Mouse (Mus musculus) liver, embryonic 14.5 days (tissue): Measurements from ENCODE around the gene Pkp1. TPM values are rescaled to one million over a fixed set of nuclear protein-coding genes. Genes with fewer than 3 reads are reported as not detected.
A peak's percentile ranks its signal among the peaks of the same experiment; 100 is the strongest.

Source experiments
- ATAC-seq: fragments of 200-750 bp; cut with Nextera tagmentation; 2 replicates; pipeline ENCODE4 v1.8.0; 2017; ENCODE audit warnings: moderate number of reproducible peaks, mild to moderate bottlenecking, moderate library complexity; ENCODE audit not compliant: insufficient read depth
- DNase-seq, 3 experiments: peaks; one replicate each; pipeline ENCODE4 v3.0.0-alpha.2; 2012 to 2013; ENCODE audit warnings: low read depth in 3 of 3, low spot score in 3 of 3
- H3K27ac ChIP-seq: fragments of 300-500 bp; sonication (generic); 2 replicates; pipeline ENCODE4 v1.5.1; 2014; ENCODE audit warnings: moderate library complexity, mild to moderate bottlenecking, control low read depth, inconsistent platforms
- H3K27me3 ChIP-seq: fragments of 300-500 bp; sonication (generic); 2 replicates; pipeline ENCODE4 v1.6.1; 2014; ENCODE audit warnings: mild to moderate bottlenecking, low read length, moderate library complexity; ENCODE audit not compliant: control insufficient read depth, insufficient read depth
- H3K36me3 ChIP-seq: fragments of 300-500 bp; sonication (generic); replicated peaks from 2 replicates; pipeline ENCODE4 v1.6.1; 2014; ENCODE audit warnings: low read depth; ENCODE audit not compliant: control insufficient read depth, insufficient read depth
- H3K4me1 ChIP-seq, 2 experiments: fragments of 200-500 bp in 1 of 2; fragments of 300-500 bp in 1 of 2; sonication (generic) in 1 of 2; replicated peaks; 2 replicates each; pipeline ENCODE4 v1.6.1; 2012 to 2014; ENCODE audit warnings: antibody characterized with exemption in 1 of 2, inconsistent platforms in 1 of 2, low read length in 1 of 2; ENCODE audit not compliant: control insufficient read depth in 2 of 2, insufficient read depth in 2 of 2
- H3K4me2 ChIP-seq: fragments of 300-500 bp; sonication (generic); 2 replicates; pipeline ENCODE4 v1.6.1; 2014; ENCODE audit warnings: low read depth, mild to moderate bottlenecking, control low read depth, moderate library complexity
- H3K4me3 ChIP-seq, 2 experiments: fragments of 200-500 bp in 1 of 2; fragments of 300-500 bp in 1 of 2; sonication (generic) in 1 of 2; 2 replicates each; pipeline ENCODE4 v1.5.1; 2012 to 2014; ENCODE audit warnings: low read depth in 2 of 2, low read length in 2 of 2, mild to moderate bottlenecking in 2 of 2, control low read depth in 1 of 2, inconsistent platforms in 1 of 2, moderate library complexity in 1 of 2; ENCODE audit not compliant: insufficient read depth in 1 of 2
- H3K9ac ChIP-seq: fragments of 300-500 bp; sonication (generic); replicated peaks from 2 replicates; pipeline ENCODE4 v1.6.1; 2014; ENCODE audit warnings: mild to moderate bottlenecking, control low read depth, moderate library complexity
- H3K9me3 ChIP-seq: fragments of 300-500 bp; sonication (generic); 2 replicates; pipeline ENCODE4 v1.6.1; 2016; ENCODE audit warnings: low read length, mixed read lengths; ENCODE audit not compliant: control insufficient read depth
- CTCF ChIP-seq: IDR thresholded peaks from 2 replicates; pipeline ENCODE4 v1.5.1; 2016; ENCODE audit warnings: antibody characterized with exemption, low read depth, control low read depth
- EP300 ChIP-seq: IDR thresholded peaks from 2 replicates; pipeline ENCODE4 v1.6.1; 2016; ENCODE audit warnings: antibody characterized with exemption, low read depth
- WGBS: fragments of 180-500 bp; shearing (Covaris S2); extraction: QIAGEN DNeasy Blood & Tissue Kit; methylation state at CpG from one replicate; pipeline ENCODE4 v1.1.7; 2014; ENCODE audit not compliant: insufficient replicate concordance; 5-methylcytosine and 5-hydroxymethylcytosine counted together
- polyA plus RNA-seq, 2 experiments: library from polyadenylated mRNA; depleted of rRNA in 1 of 2; stranded (reverse) in 1 of 2; unstranded in 1 of 2; fragments of >200 nt; fragmentation: Nextera tagmentation in 1 of 2; extraction: Ambion mirVana in 1 of 2; gene quantifications; 2 replicates each; pipeline versions ENCODE4 v1.2.1 to v1.2.3; 2012 to 2014

The Pkp1 gene
- polyA plus RNA-seq, 2 experiments, result 0.02 TPM; not detected in 1

DNA sequence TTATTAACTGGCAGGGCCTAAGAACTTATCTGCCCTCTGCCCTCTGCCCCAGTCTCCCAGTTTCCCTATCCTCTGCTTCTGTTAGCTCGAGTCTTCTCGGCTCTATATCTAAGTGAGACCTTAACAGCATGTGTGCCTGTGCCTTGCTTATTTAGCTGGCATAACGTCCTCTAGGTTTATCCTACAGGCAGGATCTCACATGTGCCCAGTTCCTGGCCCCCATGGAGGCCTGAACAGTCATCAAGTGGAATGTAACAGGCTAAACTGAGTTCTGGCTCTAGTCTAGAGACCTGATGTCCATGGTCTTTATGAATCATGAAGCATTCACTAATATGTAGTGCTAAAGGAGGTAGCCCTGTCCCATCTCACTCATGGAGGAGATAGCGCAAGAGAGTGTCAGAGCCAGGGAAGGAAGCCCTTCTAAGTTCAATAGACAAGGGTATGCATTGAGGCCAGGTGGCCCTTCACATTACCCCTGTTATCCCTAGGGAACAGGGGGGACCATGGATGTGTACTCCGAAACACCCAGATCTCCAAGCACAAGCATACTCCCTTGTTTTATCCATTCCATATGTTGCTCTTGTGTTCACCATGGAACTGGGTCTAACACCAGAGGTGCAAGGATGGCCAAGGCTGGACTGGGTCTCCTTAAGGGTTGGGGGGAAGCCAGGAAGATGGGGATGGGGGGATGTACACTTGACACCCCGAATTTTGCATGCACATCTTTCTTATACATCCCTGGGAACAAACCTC is 64.2 kb downstream of the Pkp1 start:
- no peaks in the 10 kb centered on the region for H3K27me3 ChIP-seq
- peaks cover 6 to 29% of the 10 kb centered on the region in 2 experiments for H3K4me1 ChIP-seq
- TF ChIP-seq CTCF (no peak), EP300 (no peak)
- no peak overlapping the region for H3K4me2 ChIP-seq
- H3K4me3 ChIP-seq, result no peak overlapping the region
- 59% methylated on average over 6 of the region's 6 CpGs for WGBS
- DNase-seq (no peak), ATAC-seq (no peak)
- H3K36me3 ChIP-seq, result no peaks in the 10 kb centered on the region
- H3K9ac ChIP-seq, result no peak overlapping the region
- H3K27ac ChIP-seq, result no peak overlapping the region
- no peaks in the 10 kb centered on the region for H3K9me3 ChIP-seq

DNA sequence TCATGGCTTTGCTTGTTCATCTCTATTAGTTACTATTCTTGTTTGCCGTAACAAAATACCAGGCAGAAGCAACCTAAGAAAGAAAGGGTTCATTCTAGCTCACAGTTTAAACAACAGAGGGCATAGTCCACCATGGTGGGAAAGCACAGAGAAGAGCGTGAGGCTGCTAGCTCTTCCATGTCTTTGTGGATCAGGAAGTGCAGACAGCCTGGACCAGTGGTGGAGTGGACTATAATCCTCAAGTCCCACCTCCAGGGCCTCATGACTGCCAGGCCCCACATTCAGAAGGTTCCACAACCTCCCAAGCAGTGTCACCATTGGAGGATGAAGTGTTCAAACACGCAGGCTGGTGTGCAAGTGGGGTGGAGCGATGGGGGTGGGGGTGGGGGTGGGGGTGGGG is 65.8 kb downstream of the Pkp1 start:
- DNase-seq (no peak), ATAC-seq (no peak)
- no peaks in the 10 kb centered on the region for H3K27me3 ChIP-seq
- H3K9ac ChIP-seq, result no peak overlapping the region
- H3K4me2 ChIP-seq, result no peak overlapping the region
- no peaks in the 10 kb centered on the region for H3K9me3 ChIP-seq
- no peak overlapping the region for H3K4me3 ChIP-seq
- H3K27ac ChIP-seq, result no peak overlapping the region
- WGBS, result 77% methylated on average over 4 of the region's 4 CpGs
- no peak for TF ChIP-seq EP300
- TF ChIP-seq CTCF, result no peak
- peaks cover 6 to 29% of the 10 kb centered on the region in 2 experiments for H3K4me1 ChIP-seq
- H3K36me3 ChIP-seq, result no peaks in the 10 kb centered on the region

DNA sequence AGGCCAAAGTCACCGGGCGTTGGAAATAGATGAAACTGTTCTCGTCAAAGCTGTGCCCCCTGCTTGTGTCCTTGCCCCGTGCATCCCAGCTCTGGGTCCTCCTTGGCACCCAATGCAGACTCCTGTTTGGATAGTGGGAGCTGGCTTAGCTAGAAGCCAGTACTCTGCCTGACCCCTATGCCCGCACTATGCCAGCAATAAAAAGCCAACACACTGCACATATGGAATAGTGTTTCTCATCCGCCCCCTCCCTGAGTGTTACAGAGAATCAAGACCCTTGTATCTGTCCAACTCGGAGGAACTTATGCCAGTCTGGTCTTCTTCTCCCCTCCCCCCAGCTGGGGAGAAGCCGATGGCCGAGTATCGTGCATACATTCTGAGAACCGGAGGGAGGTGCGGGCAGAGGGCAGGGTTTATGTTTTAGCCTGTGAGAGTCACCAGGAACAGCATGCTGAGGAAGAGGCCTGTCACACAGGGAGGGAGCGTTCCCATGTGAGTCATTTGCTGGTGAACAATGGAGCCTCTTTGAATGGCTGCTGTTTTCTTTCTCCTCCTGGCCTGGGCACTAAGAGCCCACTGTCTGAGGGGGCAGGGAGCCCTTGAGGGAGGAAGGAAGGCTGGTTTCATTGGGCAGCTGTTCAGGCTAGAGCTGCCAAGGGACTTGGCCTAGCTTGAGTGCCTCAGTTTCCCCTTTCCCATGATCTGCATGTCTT is 66.8 kb downstream of the Pkp1 start:
- no peak for DNase-seq
- H3K27ac ChIP-seq, result no peak overlapping the region
- no peak for TF ChIP-seq EP300
- TF ChIP-seq CTCF, result no peak

DNA sequence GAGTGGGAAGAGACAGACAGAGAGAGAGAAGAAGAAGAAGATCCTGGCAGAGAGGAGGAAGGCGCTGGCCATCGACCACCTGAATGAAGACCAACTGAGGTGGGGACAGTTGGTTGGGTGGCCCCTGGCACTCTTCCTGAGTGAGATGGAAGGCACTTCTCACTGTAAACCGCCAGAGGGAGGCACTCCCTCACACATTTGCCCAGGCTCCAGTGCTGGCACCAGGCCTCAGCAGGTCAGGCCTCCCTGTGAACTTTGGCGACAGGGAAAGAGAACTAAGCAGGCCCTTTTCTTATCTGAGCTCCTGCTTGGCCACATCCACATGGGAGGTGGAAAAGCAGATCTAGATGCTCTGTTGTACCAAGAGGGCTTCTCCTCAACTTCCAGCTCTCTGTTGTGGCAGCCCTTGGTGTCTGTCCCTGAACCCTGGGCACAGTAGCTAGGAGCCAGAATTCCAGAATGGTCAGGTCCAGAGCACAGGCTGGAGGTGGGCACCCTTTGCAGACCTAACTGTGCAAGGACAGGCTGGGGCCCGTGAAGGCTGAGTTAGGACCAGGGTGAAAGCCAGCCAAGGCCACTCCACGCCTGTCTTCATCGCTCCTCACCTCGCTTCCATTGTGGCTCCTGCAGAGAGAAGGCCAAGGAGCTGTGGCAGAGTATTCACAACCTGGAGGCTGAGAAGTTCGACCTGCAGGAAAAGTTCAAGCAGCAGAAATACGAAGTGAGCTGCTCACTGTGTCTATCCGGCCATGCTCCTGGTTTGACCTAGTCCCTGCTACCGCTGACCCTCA is 68.1 kb downstream of the Pkp1 start:
- H3K9me3 ChIP-seq, result no peaks in the 10 kb centered on the region
- no peak overlapping the region for H3K4me2 ChIP-seq
- no peaks in the 10 kb centered on the region for H3K36me3 ChIP-seq
- H3K4me1 ChIP-seq, result peaks cover 6 to 25% of the 10 kb centered on the region in 2 experiments
- no peak overlapping the region for H3K27ac ChIP-seq
- H3K9ac ChIP-seq, result no peak overlapping the region
- TF ChIP-seq EP300 (no peak), CTCF (peak; percentile 76)
- no peaks in the 10 kb centered on the region for H3K27me3 ChIP-seq
- peak; percentile 42; the same call in 1 of the 2 replicates for ATAC-seq
- H3K4me3 ChIP-seq, result no peak overlapping the region
- whole genome bisulfite sequencing, result 53% methylated on average over 12 of the region's 12 CpGs
- peak in 2 of 3 experiments; percentile 11 to 16 for DNase-seq

More for the DNA sequence above, 66.8 kb downstream of the Pkp1 start:
- no peaks in the 10 kb centered on the region for H3K9me3 ChIP-seq
- peaks cover 6 to 29% of the 10 kb centered on the region in 2 experiments for H3K4me1 ChIP-seq
- no peaks in the 10 kb centered on the region for H3K36me3 ChIP-seq
- 45% methylated on average over 13 of the region's 13 CpGs for WGBS
- no peak overlapping the region for H3K4me2 ChIP-seq
- no peak for ATAC-seq
- H3K9ac ChIP-seq, result no peak overlapping the region
- no peak overlapping the region for H3K4me3 ChIP-seq
- no peaks in the 10 kb centered on the region for H3K27me3 ChIP-seq
